Mouse (Mus musculus): ENCODE data around the gene Cyp2u1.
A peak's percentile ranks its signal among the peaks of the same experiment; 100 is the strongest.

Cyp2u1 gene

GRCm38 (mm10) chr3:131306255-131306654 is 3.2 kb upstream of the Cyp2u1 start:
- no peak for DNase-seq (ENCODE audit: low spot score in 2 of 2)

DNA sequence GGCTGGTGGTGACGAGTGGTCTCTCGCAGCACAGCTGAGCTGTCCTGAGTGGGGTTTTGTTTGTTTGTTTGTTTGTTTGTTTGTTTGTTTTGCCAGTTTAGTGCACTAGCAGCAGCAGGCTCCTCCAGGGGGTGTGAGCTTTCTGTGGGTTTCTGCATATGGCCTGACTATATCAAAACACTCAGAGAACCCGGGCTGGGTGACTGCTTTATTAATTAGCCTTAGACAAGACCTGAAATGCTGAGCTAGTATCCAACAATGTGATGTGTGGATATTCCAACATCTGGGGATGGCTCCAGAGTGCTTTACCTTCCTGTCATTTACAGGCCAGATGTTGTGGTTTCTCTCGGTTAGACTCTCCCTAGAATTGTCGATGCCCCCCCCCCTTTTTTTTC is 290 bp upstream of the Cyp2u1 start:
- no peak for DNase-seq (ENCODE audit: low spot score in 2 of 2)

DNA sequence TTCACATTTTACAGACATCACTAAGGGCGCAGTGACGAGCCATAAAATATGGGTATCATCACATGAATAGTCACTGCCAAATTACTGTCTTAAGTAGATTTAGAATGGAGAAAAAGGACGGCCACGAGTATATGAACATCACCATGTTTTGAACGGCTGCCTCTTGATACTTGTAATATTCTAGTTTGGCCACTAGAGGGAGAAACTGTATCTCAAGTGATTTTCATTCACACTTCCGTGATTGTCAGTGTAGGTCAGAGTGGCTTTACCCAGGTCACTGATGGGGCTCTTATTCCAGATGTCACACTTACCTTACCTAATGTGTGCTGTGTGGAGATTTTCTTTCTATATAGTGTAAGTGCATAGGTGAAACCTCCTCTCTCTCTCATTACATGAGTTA is 3.1 kb downstream of the Cyp2u1 start:
- DNase-seq (ENCODE audit: low spot score in 2 of 2), result no peak

DNA sequence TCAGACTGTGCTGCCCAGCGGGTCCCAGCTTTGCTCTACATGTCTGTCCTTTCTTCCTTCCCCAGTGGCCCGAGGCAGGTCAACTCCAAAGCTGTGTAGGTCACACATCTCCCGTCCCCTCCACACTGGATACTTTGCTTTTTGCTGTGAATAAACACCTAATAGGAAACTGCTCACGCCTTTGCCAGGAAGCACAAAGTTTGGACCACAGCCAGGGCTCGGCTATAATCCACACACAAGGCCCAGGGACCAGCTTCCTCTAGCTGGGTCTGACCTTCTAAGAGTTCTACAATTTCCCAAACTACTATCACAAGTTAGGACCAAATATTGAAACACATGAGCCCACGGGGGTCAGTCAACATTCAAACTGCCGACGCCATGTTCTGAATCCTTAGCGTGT is 3.9 kb downstream of the Cyp2u1 start:
- DNase-seq (ENCODE audit: low spot score in 2 of 2), result no peak

GRCm38 (mm10) chr3:131296893-131297292 is 6.1 kb downstream of the Cyp2u1 start:
- no peak for DNase-seq (ENCODE audit: low spot score in 2 of 2)

DNA sequence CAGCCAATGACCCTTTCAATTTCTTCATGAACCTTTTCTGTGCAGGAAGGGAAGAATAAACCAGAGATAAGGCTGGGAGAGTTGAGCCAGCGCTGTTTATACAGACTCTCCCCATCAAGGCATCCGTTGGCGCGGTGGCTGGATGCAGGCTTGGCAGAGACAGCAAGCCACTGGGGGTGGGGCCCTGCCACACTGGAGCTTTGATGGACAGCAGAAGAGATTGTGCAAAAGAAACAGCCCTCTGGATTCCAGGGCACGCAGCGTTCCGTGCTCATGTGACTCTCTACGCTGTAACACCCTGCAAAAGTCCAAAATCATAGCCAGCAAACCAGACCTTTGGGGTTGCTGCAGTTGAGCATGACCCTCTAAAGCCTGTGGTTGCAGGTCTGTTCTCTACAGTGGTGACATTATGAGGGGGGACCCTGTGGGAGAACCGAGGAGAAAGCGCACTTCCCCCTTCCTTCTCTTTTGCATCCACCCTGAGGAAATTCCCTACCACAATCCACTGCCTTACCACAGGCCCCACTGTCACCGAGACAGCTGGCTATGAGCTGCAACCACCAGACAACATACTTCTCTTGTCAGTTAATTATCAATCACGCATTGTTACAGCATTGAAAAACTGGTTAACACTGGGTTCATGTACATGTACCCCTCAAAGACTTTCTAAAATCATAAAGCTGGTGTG is 7.4 kb downstream of the Cyp2u1 start:
- DNase-seq (ENCODE audit: low spot score in 2 of 2), result no peak

DNA sequence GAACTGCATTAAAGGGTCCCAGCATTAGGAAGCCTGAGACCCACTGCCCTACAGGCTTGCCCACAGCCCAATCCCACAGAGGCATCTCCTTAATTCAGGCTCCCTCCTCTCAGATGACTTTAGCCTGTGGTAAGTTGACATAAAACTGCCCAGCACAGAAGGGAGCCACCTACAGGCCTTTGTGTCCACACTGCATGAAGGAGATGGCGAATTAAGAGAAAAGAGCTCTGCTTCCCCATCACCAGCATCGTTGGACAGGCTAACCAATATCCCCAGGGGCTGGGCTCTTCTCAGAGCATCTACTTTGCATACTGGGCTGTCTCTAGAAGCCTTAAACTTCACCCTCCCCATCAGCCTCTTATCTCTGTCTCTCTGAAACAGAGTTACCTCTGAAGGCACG is 8.5 kb downstream of the Cyp2u1 start:
- DNase-seq (ENCODE audit: low spot score in 2 of 2), result no peak

GRCm38 (mm10) chr3:131292959-131293358 is 10.1 kb downstream of the Cyp2u1 start:
- DNase-seq (ENCODE audit: low spot score in 2 of 2), result no peak

DNA sequence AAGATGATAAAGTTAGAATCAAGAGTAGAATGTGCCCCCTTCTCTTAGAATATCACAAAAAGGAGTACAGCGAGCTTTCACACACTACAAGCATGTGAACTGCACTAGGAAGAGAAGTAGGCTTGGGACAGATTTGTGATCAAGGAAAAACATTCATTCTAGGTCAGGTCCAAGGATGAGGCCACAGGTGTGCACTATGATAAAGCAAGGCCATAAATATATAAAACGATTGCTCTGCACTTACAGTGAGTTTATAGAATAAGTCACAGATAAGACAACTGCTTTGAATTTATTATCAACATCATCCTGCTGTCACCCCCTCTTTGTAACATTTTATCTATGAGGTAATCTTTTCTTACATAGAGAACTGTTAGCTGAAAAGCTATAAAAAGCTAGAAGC is 10.7 kb downstream of the Cyp2u1 start:
- DNase-seq (ENCODE audit: low spot score in 2 of 2), result no peak

- DNase-seq (ENCODE audit: low spot score in 2 of 2), result no peak
These were observed 11.1 kb downstream of the Cyp2u1 start for GRCm38 (mm10) chr3:131291890-131292289.

DNA sequence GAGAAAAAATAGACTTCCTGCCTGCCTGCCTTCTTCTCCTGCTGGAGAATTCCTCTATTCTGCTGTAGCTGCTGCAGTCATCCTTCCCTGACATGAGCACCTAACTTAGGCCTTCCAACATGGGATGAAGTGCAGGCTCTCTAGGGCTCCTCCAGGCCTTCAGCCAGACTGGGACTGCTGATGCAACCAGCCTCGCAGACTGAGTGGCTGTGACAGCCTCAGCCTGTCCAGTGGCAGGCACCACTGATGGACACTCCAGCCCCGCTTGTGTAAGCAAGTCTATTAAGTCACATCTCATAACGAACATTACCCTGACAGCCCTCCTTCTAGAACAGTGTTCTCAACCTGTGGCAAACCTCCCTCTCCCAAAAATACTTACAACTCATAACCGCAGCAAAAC is 28.9 kb downstream of the Cyp2u1 start:
- no peak for DNase-seq (ENCODE audit: low spot score in 2 of 2)

DNA sequence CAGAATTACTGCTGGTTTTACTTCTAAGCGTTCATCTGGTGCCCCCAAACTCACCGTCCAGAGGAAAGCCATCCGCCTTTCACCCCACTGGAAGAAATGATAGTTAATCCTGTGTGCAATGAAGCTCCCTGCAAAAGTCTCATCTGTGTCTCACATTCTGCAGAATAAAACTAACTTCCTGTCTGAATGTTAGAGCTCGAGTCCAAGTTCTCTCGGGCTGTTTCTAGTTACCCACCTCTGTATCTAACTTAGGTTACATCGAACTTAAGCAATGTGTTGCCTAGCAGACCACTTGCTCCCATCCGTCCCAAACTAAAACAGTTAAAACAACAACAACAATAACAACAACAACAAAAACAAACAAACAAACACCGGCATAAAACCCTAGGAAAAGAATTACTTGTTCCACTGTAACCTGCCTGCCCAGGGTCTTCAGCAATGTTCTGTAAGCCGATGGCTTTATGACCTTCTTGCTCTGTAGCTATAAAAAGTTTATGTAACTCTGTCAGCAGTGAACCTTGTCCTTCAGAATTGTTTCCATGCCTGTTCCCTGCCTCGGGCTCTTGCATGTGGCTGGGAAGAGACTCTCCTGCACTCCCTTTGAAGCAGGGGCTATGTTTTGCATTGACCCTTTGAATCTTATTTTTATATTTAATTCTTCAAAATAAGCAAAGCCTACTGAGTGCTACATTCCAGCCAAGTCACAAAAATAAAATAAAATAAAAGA is 30.5 kb downstream of the Cyp2u1 start:
- DNase-seq (ENCODE audit: low spot score in 2 of 2), result no peak

DNA sequence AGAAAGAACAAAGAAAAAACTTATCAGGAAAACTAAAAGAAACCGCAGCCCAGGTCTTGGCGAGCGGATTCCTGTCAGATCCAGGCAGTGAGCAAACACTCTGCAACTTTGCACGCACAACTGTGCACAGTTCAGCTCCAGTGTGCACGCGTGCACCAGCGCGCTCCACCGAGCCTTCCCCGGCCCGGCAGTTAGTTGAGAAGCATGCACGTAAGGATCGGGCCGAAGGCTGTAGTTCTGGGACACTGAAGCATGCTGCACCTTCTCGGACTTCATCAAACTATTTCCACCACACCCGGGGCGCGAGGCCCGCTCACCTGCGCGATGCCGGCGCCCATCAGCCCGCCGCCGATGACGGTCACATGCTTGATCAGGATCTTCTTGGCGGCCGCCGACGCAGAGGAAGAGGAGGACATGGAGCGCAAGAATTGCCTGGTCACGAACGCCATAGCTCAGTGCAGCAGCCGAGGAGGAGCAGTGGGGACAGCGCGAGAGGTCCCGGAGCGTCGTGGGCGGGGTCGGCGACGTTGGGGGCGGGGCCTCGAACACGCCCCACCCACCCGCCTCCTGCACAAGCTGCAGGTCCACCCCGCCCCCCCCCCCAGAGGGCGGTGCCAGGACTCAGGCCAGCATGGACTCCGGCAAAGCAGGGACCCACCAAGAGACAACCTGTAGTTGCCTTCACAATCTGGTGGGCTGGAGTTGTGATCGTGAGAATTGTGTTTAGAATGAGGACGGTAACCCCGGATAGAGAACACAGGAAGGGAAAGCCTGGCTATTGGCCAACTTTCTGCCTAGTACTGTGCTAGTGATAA is 31.3 kb downstream of the Cyp2u1 start, which contains the start of gene Hadh:
Gene Hadh, minus strand, starts transcription at position 543 of the 815 bp plus-strand sequence.
- DNase-seq (ENCODE audit: low spot score in 2 of 2), result peak; percentile 49 to 65

DNA sequence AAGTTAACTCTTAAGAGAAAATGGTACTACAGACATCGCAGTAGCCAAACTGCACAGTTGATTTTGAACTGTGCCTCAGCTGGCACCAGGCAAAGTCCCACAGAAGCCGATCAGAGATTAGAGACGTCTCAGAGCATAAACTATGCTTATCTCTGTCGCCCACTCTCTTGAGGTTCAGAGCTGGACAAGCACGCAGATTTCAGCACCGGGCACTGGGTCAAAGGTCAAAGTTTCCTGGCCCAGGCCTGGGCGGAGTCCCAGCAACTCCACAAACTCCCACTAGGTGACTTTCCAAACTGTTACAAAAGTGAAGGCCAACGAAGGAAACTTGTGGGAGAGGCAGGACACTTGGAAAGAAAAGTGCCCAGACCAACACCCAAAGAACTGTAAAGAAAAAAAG is 31.9 kb downstream of the Cyp2u1 start:
- DNase-seq (ENCODE audit: low spot score in 2 of 2), result no peak

DNA sequence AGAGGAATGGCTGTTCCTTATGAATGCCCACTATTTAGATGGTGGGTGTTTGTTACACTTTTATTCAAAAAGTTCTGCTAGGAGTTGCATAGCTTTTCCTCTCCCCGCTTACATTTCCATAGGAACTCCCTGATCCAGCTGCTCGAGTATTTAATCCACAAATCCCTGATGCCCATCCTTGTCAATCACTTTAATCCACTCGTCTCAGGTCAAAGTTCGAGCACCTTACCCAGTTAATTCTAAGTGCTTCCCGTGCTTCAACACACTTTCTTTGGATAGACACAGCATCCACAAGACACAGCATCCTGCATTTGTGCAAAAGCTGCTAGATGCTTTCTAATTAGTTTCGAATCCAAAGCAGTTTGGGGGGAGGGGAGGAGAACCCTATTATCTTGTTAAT is 32.6 kb downstream of the Cyp2u1 start:
- DNase-seq (ENCODE audit: low spot score in 2 of 2), result no peak

DNA sequence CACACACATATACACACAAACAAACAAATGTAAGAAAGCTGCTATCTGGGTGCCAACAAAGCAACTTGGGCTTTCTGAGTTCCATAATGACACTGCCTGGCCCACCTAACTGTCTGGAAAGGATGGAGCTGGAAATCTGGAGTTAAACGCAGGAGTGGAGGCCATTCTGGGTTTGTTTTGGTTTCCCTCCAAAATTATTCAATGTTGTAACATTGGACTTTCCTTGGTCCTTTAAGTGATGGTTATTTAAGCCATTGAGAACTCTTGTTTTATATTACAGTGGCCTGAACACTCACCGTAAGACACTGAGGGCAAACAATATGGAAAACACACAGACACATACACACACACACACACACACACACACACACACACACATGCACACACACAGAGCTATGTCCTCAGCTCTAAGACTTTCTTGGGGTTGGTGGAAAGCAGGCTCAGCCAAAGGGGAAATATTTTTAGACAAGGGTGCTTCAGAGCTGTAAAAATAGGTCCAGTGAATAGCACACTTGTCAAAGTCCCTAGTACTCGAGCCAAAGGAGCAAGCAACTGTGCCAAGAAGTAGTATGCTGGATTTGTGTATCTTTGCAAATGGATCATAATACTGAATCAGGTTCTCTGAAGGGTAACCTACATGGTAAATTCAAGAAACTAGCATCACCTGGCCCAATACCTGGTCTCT is 36.5 kb downstream of the Cyp2u1 start:
- DNase-seq (ENCODE audit: low spot score in 2 of 2), result no peak

GRCm38 (mm10) chr3:131265516-131265915 is 37.5 kb downstream of the Cyp2u1 start:
- DNase-seq (ENCODE audit: low spot score in 2 of 2), result no peak

- no peak for DNase-seq (ENCODE audit: low spot score in 2 of 2)
These were observed 39.1 kb downstream of the Cyp2u1 start for GRCm38 (mm10) chr3:131263766-131264486.

DNA sequence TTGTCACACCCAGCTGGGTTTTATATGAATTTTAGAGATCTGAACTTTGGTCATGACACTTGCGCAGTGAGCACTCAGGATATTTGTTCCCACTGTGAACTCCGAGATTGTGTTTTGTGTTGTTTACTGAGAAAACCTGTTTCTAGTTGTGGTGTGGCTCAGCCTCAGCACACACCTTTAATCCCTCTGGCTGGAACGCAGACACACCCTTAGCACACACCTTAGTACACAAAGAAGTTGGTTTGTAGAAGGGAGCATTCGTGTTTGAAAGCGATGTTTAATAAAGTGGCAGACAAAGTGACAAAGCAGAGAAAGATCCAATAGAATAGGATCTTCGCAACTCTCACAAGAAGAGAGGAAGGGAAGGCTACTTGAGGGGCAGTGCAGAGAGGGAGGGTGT is 42.6 kb downstream of the Cyp2u1 start:
- no peak for DNase-seq (ENCODE audit: low spot score in 2 of 2)

GRCm38 (mm10) chr3:131259392-131259965 is 43.5 kb downstream of the Cyp2u1 start:
- no peak for DNase-seq (ENCODE audit: low spot score in 2 of 2)

- no peak for DNase-seq (ENCODE audit: low spot score in 2 of 2)
These were observed 44.1 kb downstream of the Cyp2u1 start for GRCm38 (mm10) chr3:131258921-131259320.
